Mouse (Mus musculus): ENCODE results near the gene Nav3. TPM values are rescaled to one million over a fixed set of nuclear protein-coding genes. Genes with fewer than 3 reads are reported as not detected.

The Nav3 gene
- polyA plus RNA-seq, 1 experiment from 2014 or later: 3.3 TPM

- Histone ChIP-seq H3K9ac (replicated peaks; ENCODE audit: low read depth, low read length) (no peak overlapping the region), H3K27ac (ENCODE audit: low read length) (no peak overlapping the region), H3K4me2 (replicated peaks; ENCODE audit: low read depth, low read length) (no peak overlapping the region), H3K9me3 (ENCODE audit: control insufficient read depth, low read depth, low read length) (no peaks in the 10 kb centered on the region), H3K4me1 (ENCODE audit: control insufficient read depth, insufficient read depth, low read length) (no peaks in the 10 kb centered on the region), H3K27me3 (ENCODE audit: control insufficient read depth, insufficient read depth, low read length) (no peaks in the 10 kb centered on the region), H3K4me3 (ENCODE audit: low read depth, low read length) (no peak overlapping the region), H3K36me3 (ENCODE audit: control insufficient read depth, insufficient read depth, low read length) (no peaks in the 10 kb centered on the region)
- no peak for ATAC-seq (ENCODE audit: insufficient number of reproducible peaks, insufficient read depth, low FRiP score, low read depth)
- WGBS: 75% methylated on average over 7 of the region's 7 CpGs
Observed at GRCm38 (mm10) chr10:110192026-110192805, 263.8 kb downstream of the Nav3 start.

DNA sequence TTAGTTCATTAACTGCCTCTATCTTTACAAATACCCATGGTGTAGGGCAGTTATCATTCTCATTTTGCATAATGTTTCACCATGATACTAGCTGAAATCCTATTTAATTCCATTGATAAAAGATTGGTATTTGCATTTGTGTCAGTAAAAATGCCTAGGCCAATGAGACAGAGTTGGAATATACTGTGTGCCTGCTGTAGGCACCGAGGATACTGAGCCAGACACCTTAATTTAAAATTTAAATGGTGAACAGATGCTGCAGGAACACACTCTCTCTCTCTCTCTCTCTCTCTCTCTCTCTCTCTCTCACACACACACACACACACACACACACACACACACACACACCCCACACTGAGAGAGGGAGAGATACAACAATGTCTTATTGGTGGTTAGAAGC lies 269.8 kb downstream of the Nav3 start:
- no peak overlapping the region for H3K27ac ChIP-seq (ENCODE audit: low read length)
- WGBS: 77% methylated on average over 1 of the region's 1 CpGs
- H3K9ac ChIP-seq (replicated peaks; ENCODE audit: low read depth, low read length): no peak overlapping the region
- no peaks in the 10 kb centered on the region for H3K9me3 ChIP-seq (ENCODE audit: control insufficient read depth, low read depth, low read length)
- no peaks in the 10 kb centered on the region for H3K36me3 ChIP-seq (ENCODE audit: control insufficient read depth, insufficient read depth, low read length)
- no peaks in the 10 kb centered on the region for H3K27me3 ChIP-seq (ENCODE audit: control insufficient read depth, insufficient read depth, low read length)
- no peak for ATAC-seq (ENCODE audit: insufficient number of reproducible peaks, insufficient read depth, low FRiP score, low read depth)
- H3K4me3 ChIP-seq (ENCODE audit: low read depth, low read length): no peak overlapping the region
- H3K4me1 ChIP-seq (ENCODE audit: control insufficient read depth, insufficient read depth, low read length): no peaks in the 10 kb centered on the region
- no peak overlapping the region for H3K4me2 ChIP-seq (replicated peaks; ENCODE audit: low read depth, low read length)

DNA sequence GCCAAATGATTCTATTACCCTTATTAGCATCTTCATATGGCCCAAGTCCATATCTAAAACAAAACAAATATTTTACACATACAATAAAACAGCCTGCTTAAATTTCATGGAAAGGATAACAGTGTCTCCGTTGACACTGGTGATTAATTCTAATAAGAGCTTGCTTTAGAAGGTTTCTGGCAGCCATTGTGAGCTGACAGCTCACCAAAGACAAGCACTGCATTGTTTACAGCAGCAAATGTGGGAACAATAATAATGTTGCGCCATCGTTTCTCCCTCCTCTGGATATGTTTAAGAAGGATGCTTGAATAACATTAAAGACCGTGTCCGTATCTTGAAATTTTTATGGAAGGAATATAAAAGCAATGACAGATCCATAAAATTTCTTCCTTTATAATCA lies 280.1 kb downstream of the Nav3 start:
- H3K9me3 ChIP-seq (ENCODE audit: control insufficient read depth, low read depth, low read length): no peaks in the 10 kb centered on the region

DNA sequence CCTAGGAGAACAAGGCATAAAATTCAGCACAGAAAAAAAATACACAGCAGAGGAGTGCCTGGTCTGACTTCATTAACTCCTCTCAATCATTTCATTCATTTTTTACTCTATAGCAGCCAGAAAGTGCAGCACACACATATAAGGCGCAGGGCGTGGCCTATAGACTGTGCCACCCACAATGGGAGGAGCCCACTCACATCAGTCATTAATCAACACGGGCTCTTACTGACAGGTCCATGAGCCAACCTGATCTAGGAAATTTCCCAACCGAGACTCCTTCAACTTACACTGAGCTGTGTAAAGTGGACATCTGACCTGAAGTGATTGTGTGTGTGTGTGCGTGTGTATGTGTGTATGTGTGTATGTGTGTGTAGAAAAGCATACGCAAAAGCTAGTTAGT lies 286.6 kb downstream of the Nav3 start:
- Histone ChIP-seq H3K36me3 (ENCODE audit: control insufficient read depth, insufficient read depth, low read length) (no peaks in the 10 kb centered on the region), H3K9ac (replicated peaks; ENCODE audit: low read depth, low read length) (no peak overlapping the region), H3K4me1 (ENCODE audit: control insufficient read depth, insufficient read depth, low read length) (no peaks in the 10 kb centered on the region), H3K27ac (ENCODE audit: low read length) (no peak overlapping the region), H3K4me3 (ENCODE audit: low read depth, low read length) (no peak overlapping the region), H3K27me3 (ENCODE audit: control insufficient read depth, insufficient read depth, low read length) (no peaks in the 10 kb centered on the region), H3K4me2 (replicated peaks; ENCODE audit: low read depth, low read length) (no peak overlapping the region), H3K9me3 (ENCODE audit: control insufficient read depth, low read depth, low read length) (no peaks in the 10 kb centered on the region)
- no peak for ATAC-seq (ENCODE audit: insufficient number of reproducible peaks, insufficient read depth, low FRiP score, low read depth)
- 78% methylated on average over 6 of the region's 6 CpGs for WGBS

More for the DNA sequence above, 280.1 kb downstream of the Nav3 start:
- WGBS: 74% methylated on average over 5 of the region's 5 CpGs
- no peak overlapping the region for H3K4me2 ChIP-seq (replicated peaks; ENCODE audit: low read depth, low read length)
- no peaks in the 10 kb centered on the region for H3K27me3 ChIP-seq (ENCODE audit: control insufficient read depth, insufficient read depth, low read length)
- no peak overlapping the region for H3K4me3 ChIP-seq (ENCODE audit: low read depth, low read length)
- H3K4me1 ChIP-seq (ENCODE audit: control insufficient read depth, insufficient read depth, low read length): no peaks in the 10 kb centered on the region
- no peaks in the 10 kb centered on the region for H3K36me3 ChIP-seq (ENCODE audit: control insufficient read depth, insufficient read depth, low read length)
- H3K9ac ChIP-seq (replicated peaks; ENCODE audit: low read depth, low read length): no peak overlapping the region
- no peak for ATAC-seq (ENCODE audit: insufficient number of reproducible peaks, insufficient read depth, low FRiP score, low read depth)
- no peak overlapping the region for H3K27ac ChIP-seq (ENCODE audit: low read length)

DNA sequence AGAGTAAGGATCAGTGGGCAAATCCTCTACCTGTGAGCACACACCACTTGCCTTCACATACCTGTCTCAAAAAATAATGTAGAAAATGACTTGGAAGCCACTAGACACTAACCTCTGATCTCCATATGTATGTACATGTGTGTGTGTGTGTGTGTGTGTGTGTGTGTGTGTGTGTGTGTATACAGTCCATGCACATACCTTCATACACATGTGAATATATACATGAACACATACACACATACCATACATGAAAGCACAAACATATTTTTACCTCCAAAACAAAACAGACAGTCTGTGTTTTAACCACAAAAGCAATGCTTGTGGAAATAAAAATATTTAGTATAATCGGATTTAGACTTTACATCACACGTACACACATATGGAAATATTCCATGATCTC lies 287.1 kb downstream of the Nav3 start:
- 74% methylated on average over 2 of the region's 2 CpGs for WGBS
- Histone ChIP-seq H3K27me3 (ENCODE audit: control insufficient read depth, insufficient read depth, low read length) (no peaks in the 10 kb centered on the region), H3K4me1 (ENCODE audit: control insufficient read depth, insufficient read depth, low read length) (no peaks in the 10 kb centered on the region), H3K9ac (replicated peaks; ENCODE audit: low read depth, low read length) (no peak overlapping the region), H3K4me3 (ENCODE audit: low read depth, low read length) (no peak overlapping the region), H3K9me3 (ENCODE audit: control insufficient read depth, low read depth, low read length) (no peaks in the 10 kb centered on the region), H3K4me2 (replicated peaks; ENCODE audit: low read depth, low read length) (no peak overlapping the region), H3K36me3 (ENCODE audit: control insufficient read depth, insufficient read depth, low read length) (no peaks in the 10 kb centered on the region), H3K27ac (ENCODE audit: low read length) (no peak overlapping the region)
- ATAC-seq (ENCODE audit: insufficient number of reproducible peaks, insufficient read depth, low FRiP score, low read depth): no peak

DNA sequence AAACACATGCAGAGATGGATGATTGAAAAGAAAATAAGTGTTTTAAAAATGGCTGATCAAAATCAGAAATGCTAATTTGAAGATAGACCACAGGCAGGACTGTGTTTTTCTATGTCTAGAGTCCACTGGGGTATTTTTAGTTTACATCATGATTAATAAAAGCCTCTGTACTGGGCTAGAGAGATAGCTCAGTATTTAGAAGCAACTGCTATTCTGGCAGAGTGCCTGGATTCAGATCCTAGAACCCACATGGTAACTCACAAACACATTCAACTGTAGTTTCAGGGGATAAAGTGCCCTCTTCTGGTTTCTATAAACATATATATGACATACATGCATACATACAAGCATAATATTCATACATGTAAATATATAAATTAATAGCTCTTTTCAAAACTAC lies 293.4 kb downstream of the Nav3 start:
- Histone ChIP-seq H3K4me2 (replicated peaks; ENCODE audit: low read depth, low read length) (no peak overlapping the region), H3K36me3 (ENCODE audit: control insufficient read depth, insufficient read depth, low read length) (no peaks in the 10 kb centered on the region), H3K27ac (ENCODE audit: low read length) (no peak overlapping the region), H3K4me3 (ENCODE audit: low read depth, low read length) (no peak overlapping the region), H3K27me3 (ENCODE audit: control insufficient read depth, insufficient read depth, low read length) (no peaks in the 10 kb centered on the region), H3K9ac (replicated peaks; ENCODE audit: low read depth, low read length) (no peak overlapping the region), H3K4me1 (ENCODE audit: control insufficient read depth, insufficient read depth, low read length) (no peaks in the 10 kb centered on the region), H3K9me3 (ENCODE audit: control insufficient read depth, low read depth, low read length) (no peaks in the 10 kb centered on the region)
- no peak for ATAC-seq (ENCODE audit: insufficient number of reproducible peaks, insufficient read depth, low FRiP score, low read depth)

DNA sequence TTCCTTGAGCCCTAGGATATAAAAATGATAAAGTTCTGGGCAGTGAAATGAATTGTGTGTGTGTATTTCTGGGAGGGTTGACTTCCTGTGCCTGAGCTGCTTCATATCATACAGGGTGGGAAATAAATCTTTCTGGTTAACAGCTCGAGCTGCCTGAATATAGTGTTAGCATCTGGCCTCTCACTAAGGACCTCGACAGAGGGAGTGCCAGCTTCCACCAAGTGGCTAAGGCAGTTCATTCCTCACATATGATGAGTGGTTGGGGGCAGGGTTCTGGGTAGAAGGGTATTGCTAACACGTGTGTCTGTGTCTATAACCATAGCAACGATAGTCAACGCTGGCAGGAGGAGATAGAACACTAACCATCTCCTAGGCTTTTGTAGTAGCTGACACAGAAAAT lies 295.1 kb downstream of the Nav3 start:
- H3K9me3 ChIP-seq (ENCODE audit: control insufficient read depth, low read depth, low read length): no peaks in the 10 kb centered on the region
- no peaks in the 10 kb centered on the region for H3K27me3 ChIP-seq (ENCODE audit: control insufficient read depth, insufficient read depth, low read length)
- WGBS: 47% methylated on average over 5 of the region's 5 CpGs
- H3K4me2 ChIP-seq (replicated peaks; ENCODE audit: low read depth, low read length): no peak overlapping the region
- H3K4me1 ChIP-seq (ENCODE audit: control insufficient read depth, insufficient read depth, low read length): no peaks in the 10 kb centered on the region
- no peaks in the 10 kb centered on the region for H3K36me3 ChIP-seq (ENCODE audit: control insufficient read depth, insufficient read depth, low read length)
- H3K27ac ChIP-seq (ENCODE audit: low read length): no peak overlapping the region
- no peak overlapping the region for H3K9ac ChIP-seq (replicated peaks; ENCODE audit: low read depth, low read length)
- H3K4me3 ChIP-seq (ENCODE audit: low read depth, low read length): no peak overlapping the region
- ATAC-seq (ENCODE audit: insufficient number of reproducible peaks, insufficient read depth, low FRiP score, low read depth): no peak

GRCm38 (mm10) chr10:110159548-110159947 lies 296.5 kb downstream of the Nav3 start:
- Histone ChIP-seq H3K4me3 (ENCODE audit: low read depth, low read length) (no peak overlapping the region), H3K27me3 (ENCODE audit: control insufficient read depth, insufficient read depth, low read length) (no peaks in the 10 kb centered on the region), H3K4me1 (ENCODE audit: control insufficient read depth, insufficient read depth, low read length) (no peaks in the 10 kb centered on the region), H3K9ac (replicated peaks; ENCODE audit: low read depth, low read length) (no peak overlapping the region), H3K9me3 (ENCODE audit: control insufficient read depth, low read depth, low read length) (no peaks in the 10 kb centered on the region), H3K4me2 (replicated peaks; ENCODE audit: low read depth, low read length) (no peak overlapping the region), H3K27ac (ENCODE audit: low read length) (no peak overlapping the region), H3K36me3 (ENCODE audit: control insufficient read depth, insufficient read depth, low read length) (no peaks in the 10 kb centered on the region)
- ATAC-seq (ENCODE audit: insufficient number of reproducible peaks, insufficient read depth, low FRiP score, low read depth): no peak
- 42% methylated on average over 1 of the region's 1 CpGs for WGBS

- ATAC-seq (ENCODE audit: insufficient number of reproducible peaks, insufficient read depth, low FRiP score, low read depth): no peak
Observed at GRCm38 (mm10) chr10:110158122-110158521, 297.9 kb downstream of the Nav3 start.

More at GRCm38 (mm10) chr10:110158122-110158521, 297.9 kb downstream of the Nav3 start:
- Histone ChIP-seq H3K9me3 (ENCODE audit: control insufficient read depth, low read depth, low read length) (no peaks in the 10 kb centered on the region), H3K4me2 (replicated peaks; ENCODE audit: low read depth, low read length) (no peak overlapping the region), H3K4me1 (ENCODE audit: control insufficient read depth, insufficient read depth, low read length) (no peaks in the 10 kb centered on the region), H3K27me3 (ENCODE audit: control insufficient read depth, insufficient read depth, low read length) (no peaks in the 10 kb centered on the region), H3K27ac (ENCODE audit: low read length) (no peak overlapping the region), H3K36me3 (ENCODE audit: control insufficient read depth, insufficient read depth, low read length) (no peaks in the 10 kb centered on the region), H3K9ac (replicated peaks; ENCODE audit: low read depth, low read length) (no peak overlapping the region), H3K4me3 (ENCODE audit: low read depth, low read length) (no peak overlapping the region)
- 73% methylated on average over 3 of the region's 3 CpGs for WGBS
